Mouse (Mus musculus) layer of hippocampus, adult 8-10 months (tissue): Measurements from ENCODE around the gene Arl15. TPM values are rescaled to one million over a fixed set of nuclear protein-coding genes. Genes with fewer than 3 reads are reported as not detected.
A peak's percentile ranks its signal among the peaks of the same experiment; 100 is the strongest.

Experiments
- DNase-seq, 2 experiments: peaks; one replicate each; pipeline ENCODE4 v3.0.0; 2022; ENCODE audit warnings: low spot score in 2 of 2
- total RNA-seq, 4 experiments: library from RNA; stranded (reverse); gene quantifications; 2 replicates each; pipeline ENCODE4 v1.2.4; 2022

Arl15 gene
- total RNA-seq, 4 experiments from 2014 or later, result 49.6 to 64.0 (median 53.0) TPM

- DNase-seq, result no peak
Measured at GRCm38 (mm10) chr13:113800246-113800645, 5.9 kb downstream of the Arl15 start.

- no peak for DNase-seq
Measured at GRCm38 (mm10) chr13:113802571-113802970, 8.3 kb downstream of the Arl15 start.

- DNase-seq, result no peak
Measured at GRCm38 (mm10) chr13:113811141-113811540, 16.8 kb downstream of the Arl15 start.

GRCm38 (mm10) chr13:113811910-113812592 lies 17.7 kb downstream of the Arl15 start:
- DNase-seq, result no peak

GRCm38 (mm10) chr13:113812593-113812975 lies 18.3 kb downstream of the Arl15 start:
- DNase-seq, result no peak

GRCm38 (mm10) chr13:113814121-113814520 lies 19.8 kb downstream of the Arl15 start:
- no peak for DNase-seq

GRCm38 (mm10) chr13:113815697-113816420 lies 21.6 kb downstream of the Arl15 start:
- peak; percentile 30 to 45 for DNase-seq

- DNase-seq, result no peak
Measured at GRCm38 (mm10) chr13:113816421-113816810, 22.1 kb downstream of the Arl15 start.

GRCm38 (mm10) chr13:113819006-113819405 lies 24.7 kb downstream of the Arl15 start:
- DNase-seq, result no peak

- no peak for DNase-seq
Measured at GRCm38 (mm10) chr13:113820176-113820575, 25.9 kb downstream of the Arl15 start.

- peak; percentile 59 to 65 for DNase-seq
Measured at GRCm38 (mm10) chr13:113821891-113822290, 27.6 kb downstream of the Arl15 start.

GRCm38 (mm10) chr13:113824027-113824426 lies 29.7 kb downstream of the Arl15 start:
- no peak for DNase-seq

GRCm38 (mm10) chr13:113828633-113829032 lies 34.3 kb downstream of the Arl15 start:
- no peak for DNase-seq

- DNase-seq, result no peak
Measured at GRCm38 (mm10) chr13:113829079-113829478, 34.8 kb downstream of the Arl15 start.

- no peak for DNase-seq
Measured at GRCm38 (mm10) chr13:113830805-113831204, 36.5 kb downstream of the Arl15 start.

- DNase-seq, result no peak
Measured at GRCm38 (mm10) chr13:113832947-113833346, 38.6 kb downstream of the Arl15 start.

GRCm38 (mm10) chr13:113835921-113836320 lies 41.6 kb downstream of the Arl15 start:
- no peak for DNase-seq

GRCm38 (mm10) chr13:113838601-113839576 lies 44.6 kb downstream of the Arl15 start:
- DNase-seq, result no peak

- DNase-seq, result no peak
Measured at GRCm38 (mm10) chr13:113840421-113840820, 46.1 kb downstream of the Arl15 start.

- DNase-seq, result no peak
Measured at GRCm38 (mm10) chr13:113842411-113843309, 48.4 kb downstream of the Arl15 start.

GRCm38 (mm10) chr13:113843310-113843649 lies 49.0 kb downstream of the Arl15 start:
- DNase-seq, result no peak
